10 mouse cellular contexts compared by ENCODE assay signal in the genomic region with DNA sequence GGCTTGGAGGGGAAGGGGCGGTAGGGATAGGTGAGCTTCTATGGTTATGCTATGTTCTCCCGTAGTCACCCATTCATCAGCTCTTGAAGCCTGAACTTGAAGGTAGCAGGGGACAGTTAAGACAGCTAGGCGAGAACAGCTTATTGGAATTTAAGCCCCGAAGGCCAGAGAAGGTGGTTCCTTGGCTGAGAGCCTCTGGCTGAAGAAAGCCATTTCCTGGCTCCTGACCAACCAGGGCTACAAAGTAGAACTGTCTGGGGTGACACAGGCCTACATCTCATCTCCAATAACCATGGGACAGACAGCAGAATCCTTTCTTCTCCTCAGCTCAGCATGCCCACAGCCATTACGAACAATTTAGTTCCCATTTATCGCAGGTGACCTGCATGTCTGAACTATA.
DNase-seq lines count a peak whose midpoint lies in the region; TF ChIP-seq lines count a peak whose summit lies in the region.
"Had no signal": no experiment of that assay in that cellular context is flagged by ENCODE, and none has a peak within 500 bp of the region (broad histone marks: within the 10 kb centered on the region; RNA-seq: fewer than 3 reads in every experiment).

No protein-coding gene starts in this region.

- no peak overlapping the region for H3K4me3 ChIP-seq in heart, adult 2 months
- H3K4me3 ChIP-seq in heart, embryonic 10.5 days: no peak overlapping the region
- H3K4me3 ChIP-seq in midbrain, embryonic 10.5 days: no peak overlapping the region
- H3K4me3 ChIP-seq: hindbrain, embryonic 10.5 days; liver, embryonic 12.5 days had no signal

- H3K27ac ChIP-seq in heart, adult 2 months: no peak overlapping the region
- no peak overlapping the region for H3K27ac ChIP-seq in heart, embryonic 10.5 days
- H3K27ac ChIP-seq in midbrain, embryonic 10.5 days (replicated peaks): no peak overlapping the region
- H3K27ac ChIP-seq: hindbrain, embryonic 10.5 days; liver, embryonic 12.5 days had no signal

- peak; percentile 59 to 64 for DNase-seq in heart, adult 2 months
- DNase-seq in heart, embryonic 10.5 days (ENCODE audit: low spot score): no peak
- DNase-seq in Muller cell, postnatal 12 days (ENCODE audit: inconsistent ontology term): peak; percentile 39
- DNase-seq in cerebellum, postnatal 10 days: peak; percentile 69 to 72
- peak; percentile 58 for DNase-seq in kidney, adult 9 months
- DNase-seq in adipocyte (ENCODE audit: low spot score): no peak
- DNase-seq in midbrain, embryonic 10.5 days (ENCODE audit: low spot score): no peak
- DNase-seq: spleen, adult 18-20 months had no signal

- H3K9ac ChIP-seq in heart, adult 2 months (ENCODE audit: low read depth, low read length): no peak overlapping the region
- H3K9ac ChIP-seq: liver, embryonic 12.5 days had no signal

- TF ChIP-seq CTCF in heart, adult 2 months (IDR thresholded peaks at IDR 0.05): no peak

- WGBS in heart, adult 2 months: 61% methylated on average over 6 of the region's 6 CpGs
- WGBS in heart, embryonic 10.5 days: 83% methylated on average over 6 of the region's 6 CpGs
- WGBS in midbrain, embryonic 10.5 days: 90% methylated on average over 6 of the region's 6 CpGs

- H3K79me2 ChIP-seq in heart, adult 2 months (replicated peaks; ENCODE audit: control insufficient read depth, insufficient read depth, low read length): no peaks in the 10 kb centered on the region

- H3K36me3 ChIP-seq in heart, adult 2 months (ENCODE audit: control insufficient read depth, insufficient read depth, low read length): no peaks in the 10 kb centered on the region
- H3K36me3 ChIP-seq in heart, embryonic 10.5 days: no peaks in the 10 kb centered on the region
- H3K36me3 ChIP-seq in midbrain, embryonic 10.5 days: no peaks in the 10 kb centered on the region
- H3K36me3 ChIP-seq: hindbrain, embryonic 10.5 days; liver, embryonic 12.5 days had no signal

- TF ChIP-seq EP300 in heart, adult 2 months (IDR thresholded peaks at IDR 0.05; ENCODE audit: insufficient read depth, low read depth, low read length): no peak

- H3K4me1 ChIP-seq in heart, adult 2 months (ENCODE audit: control insufficient read depth, insufficient read depth, low read length): peaks cover 3% of the 10 kb centered on the region
- peaks cover 27% of the 10 kb centered on the region for H3K4me1 ChIP-seq in heart, embryonic 10.5 days
- peaks cover 11% of the 10 kb centered on the region for H3K4me1 ChIP-seq in midbrain, embryonic 10.5 days
- H3K4me1 ChIP-seq: liver, embryonic 12.5 days had no signal

- intact Hi-C loops in heart, adult 2 months (cut with DNase I): no loop called here

- H3K9me3 ChIP-seq in heart, embryonic 10.5 days: no peaks in the 10 kb centered on the region
- no peaks in the 10 kb centered on the region for H3K9me3 ChIP-seq in midbrain, embryonic 10.5 days (replicated peaks)
- H3K9me3 ChIP-seq: hindbrain, embryonic 10.5 days; liver, embryonic 12.5 days had no signal

- no peaks in the 10 kb centered on the region for H3K27me3 ChIP-seq in heart, adult 2 months (ENCODE audit: control insufficient read depth, insufficient read depth, low read length)
- peaks cover 5% of the 10 kb centered on the region; the same call in 1 of the 2 replicates for H3K27me3 ChIP-seq in heart, embryonic 10.5 days (ENCODE audit: insufficient read depth, poor library complexity, severe bottlenecking)
- peaks cover 7% of the 10 kb centered on the region; the same call in 1 of the 2 replicates for H3K27me3 ChIP-seq in midbrain, embryonic 10.5 days (ENCODE audit: low read depth, poor library complexity, severe bottlenecking)
- H3K27me3 ChIP-seq: liver, embryonic 12.5 days had no signal

- TF ChIP-seq POLR2A in heart, adult 2 months (IDR thresholded peaks at IDR 0.05; ENCODE audit: insufficient read depth, low read depth, low read length): no peak

Comparison
In these comparisons a context has a peak if more than half of its experiments do, and no peak if none do; other contexts are left out.
1. DNase-seq: peak in heart, adult 2 months (2 of 2), Muller cell, postnatal 12 days (single experiment), cerebellum, postnatal 10 days (2 of 2) and kidney, adult 9 months (single experiment); none in heart, embryonic 10.5 days (single experiment), adipocyte (single experiment) and midbrain, embryonic 10.5 days (single experiment).